Mouse (Mus musculus) heart, embryonic 13.5 days (tissue): ENCODE data around the gene Tmem74b. TPM values are rescaled to one million over a fixed set of nuclear protein-coding genes. Genes with fewer than 3 reads are reported as not detected.
A peak's percentile ranks its signal among the peaks of the same experiment; 100 is the strongest.

Experiments
- ATAC-seq: fragments of 200-750 bp; cut with Nextera tagmentation; 2 replicates; pipeline ENCODE4 v1.8.0; 2017; ENCODE audit warnings: moderate TSS enrichment; ENCODE audit not compliant: insufficient number of reproducible peaks, low FRiP score, low TSS enrichment; ENCODE audit errors: extremely low read depth
- H3K27ac ChIP-seq: fragments of 300-500 bp; sonication (generic); replicated peaks from 2 replicates; pipeline ENCODE4 v1.5.1; 2015; ENCODE audit warnings: moderate library complexity, mild to moderate bottlenecking, inconsistent platforms
- H3K27me3 ChIP-seq: fragments of 300-500 bp; sonication (generic); replicated peaks from 2 replicates; pipeline ENCODE4 v1.6.1; 2015; ENCODE audit warnings: mild to moderate bottlenecking, inconsistent platforms
- H3K36me3 ChIP-seq: fragments of 300-500 bp; sonication (generic); 2 replicates; pipeline ENCODE4 v1.6.1; 2015; ENCODE audit warnings: mild to moderate bottlenecking, inconsistent platforms
- H3K4me1 ChIP-seq: fragments of 300-500 bp; sonication (generic); 2 replicates; pipeline ENCODE4 v1.6.1; 2015; ENCODE audit warnings: inconsistent platforms
- H3K4me2 ChIP-seq: fragments of 300-500 bp; sonication (generic); 2 replicates; pipeline ENCODE4 v1.6.1; 2015; ENCODE audit warnings: inconsistent platforms, mild to moderate bottlenecking, moderate library complexity
- H3K4me3 ChIP-seq: fragments of 300-500 bp; sonication (generic); 2 replicates; pipeline ENCODE4 v1.5.1; 2015; ENCODE audit warnings: moderate library complexity, mild to moderate bottlenecking, inconsistent platforms
- H3K9ac ChIP-seq: fragments of 300-500 bp; sonication (generic); 2 replicates; pipeline ENCODE4 v1.6.1; 2015; ENCODE audit warnings: inconsistent platforms, mild to moderate bottlenecking, moderate library complexity
- H3K9me3 ChIP-seq: fragments of 300-500 bp; sonication (generic); 2 replicates; pipeline ENCODE4 v1.6.1; 2016; ENCODE audit warnings: inconsistent platforms
- WGBS: fragments of 180-500 bp; shearing (Covaris S2); methylation state at CpG from one replicate; pipeline ENCODE4 v1.1.7; 2015; ENCODE audit warnings: mixed read lengths; 5-methylcytosine and 5-hydroxymethylcytosine counted together
- polyA plus RNA-seq: library from polyadenylated mRNA; unstranded; fragments of >200 nt; fragmentation: Nextera tagmentation; extraction: Ambion mirVana; gene quantifications from 2 replicates; pipeline ENCODE4 v1.2.1, GENCODE M21; 2015

Gene Tmem74b
- polyA plus RNA-seq, 1 experiment from 2014 or later: 1.8 TPM

GRCm38 (mm10) chr2:151712647-151713046, 10.8 kb downstream of the Tmem74b start:
- 23% methylated on average over 3 of the region's 3 CpGs for WGBS
- Histone ChIP-seq H3K36me3 (peaks cover 22% of the 10 kb centered on the region), H3K9me3 (no peaks in the 10 kb centered on the region), H3K27me3 (peaks cover 5% of the 10 kb centered on the region; the same call in 1 of the 2 replicates), H3K4me3 (no peak overlapping the region), H3K9ac (no peak overlapping the region), H3K4me1 (no peaks in the 10 kb centered on the region), H3K4me2 (no peak overlapping the region), H3K27ac (no peak overlapping the region)
- ATAC-seq: no peak

DNA sequence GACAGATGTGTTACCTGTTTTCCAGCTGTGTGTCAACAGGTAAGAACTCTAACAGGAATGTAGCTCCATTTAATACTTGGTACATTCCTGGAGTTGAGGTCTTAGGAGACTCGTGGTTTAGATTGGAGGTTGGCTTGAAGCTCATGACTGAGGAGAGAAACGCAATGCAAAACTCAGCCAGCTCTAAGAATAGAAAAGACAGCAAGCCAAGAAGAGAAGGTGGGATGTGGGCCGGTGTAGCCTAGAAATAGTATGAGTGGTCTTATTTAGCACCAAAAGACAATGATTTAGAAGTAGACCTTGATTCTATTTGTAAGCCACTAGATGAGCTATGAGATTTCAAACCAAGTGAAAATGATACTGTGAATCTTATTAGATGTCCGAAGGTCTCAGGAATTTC, 13.7 kb downstream of the Tmem74b start:
- 81% methylated on average over 4 of the region's 4 CpGs for WGBS
- Histone ChIP-seq H3K36me3 (peaks cover 49% of the 10 kb centered on the region), H3K9ac (no peak overlapping the region), H3K4me1 (no peaks in the 10 kb centered on the region), H3K4me2 (no peak overlapping the region), H3K27ac (no peak overlapping the region), H3K9me3 (no peaks in the 10 kb centered on the region), H3K27me3 (no peaks in the 10 kb centered on the region), H3K4me3 (no peak overlapping the region)
- no peak for ATAC-seq

GRCm38 (mm10) chr2:151716318-151717055, 14.7 kb downstream of the Tmem74b start:
- Histone ChIP-seq H3K27ac (no peak overlapping the region), H3K36me3 (peaks cover 58% of the 10 kb centered on the region), H3K4me3 (no peak overlapping the region), H3K27me3 (no peaks in the 10 kb centered on the region), H3K9ac (no peak overlapping the region), H3K4me1 (no peaks in the 10 kb centered on the region), H3K9me3 (no peaks in the 10 kb centered on the region), H3K4me2 (no peak overlapping the region)
- ATAC-seq: no peak
- 71% methylated on average over 2 of the region's 2 CpGs for WGBS

DNA sequence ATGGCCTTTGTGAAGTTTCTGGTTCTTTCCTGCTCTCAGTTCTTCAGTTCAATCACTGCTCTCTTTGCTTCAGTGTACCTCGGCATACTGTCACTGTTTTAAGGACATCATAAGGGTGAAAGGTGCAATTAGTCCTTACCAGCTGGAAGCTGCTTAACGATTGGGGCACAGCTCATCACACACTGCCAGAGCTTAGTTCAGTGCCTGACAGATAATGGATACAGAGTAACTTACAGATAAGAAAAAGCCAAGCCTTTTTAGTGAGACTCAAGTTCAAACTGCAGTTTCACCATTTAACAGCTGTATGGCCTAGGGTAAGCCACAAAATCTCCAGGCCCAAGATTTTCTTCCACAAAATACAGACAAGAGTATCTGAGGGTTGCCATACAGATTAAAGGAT, 22.3 kb downstream of the Tmem74b start:
- Histone ChIP-seq H3K4me3 (no peak overlapping the region), H3K9me3 (0 out of 2 replicates have a peak, but pooled peaks cover 5% of the 10 kb centered on the region), H3K27ac (no peak overlapping the region), H3K4me2 (no peak overlapping the region), H3K36me3 (peaks cover 93% of the 10 kb centered on the region), H3K9ac (no peak overlapping the region), H3K27me3 (no peaks in the 10 kb centered on the region), H3K4me1 (no peaks in the 10 kb centered on the region)
- ATAC-seq: no peak
- 89% methylated on average over 2 of the region's 2 CpGs for WGBS

DNA sequence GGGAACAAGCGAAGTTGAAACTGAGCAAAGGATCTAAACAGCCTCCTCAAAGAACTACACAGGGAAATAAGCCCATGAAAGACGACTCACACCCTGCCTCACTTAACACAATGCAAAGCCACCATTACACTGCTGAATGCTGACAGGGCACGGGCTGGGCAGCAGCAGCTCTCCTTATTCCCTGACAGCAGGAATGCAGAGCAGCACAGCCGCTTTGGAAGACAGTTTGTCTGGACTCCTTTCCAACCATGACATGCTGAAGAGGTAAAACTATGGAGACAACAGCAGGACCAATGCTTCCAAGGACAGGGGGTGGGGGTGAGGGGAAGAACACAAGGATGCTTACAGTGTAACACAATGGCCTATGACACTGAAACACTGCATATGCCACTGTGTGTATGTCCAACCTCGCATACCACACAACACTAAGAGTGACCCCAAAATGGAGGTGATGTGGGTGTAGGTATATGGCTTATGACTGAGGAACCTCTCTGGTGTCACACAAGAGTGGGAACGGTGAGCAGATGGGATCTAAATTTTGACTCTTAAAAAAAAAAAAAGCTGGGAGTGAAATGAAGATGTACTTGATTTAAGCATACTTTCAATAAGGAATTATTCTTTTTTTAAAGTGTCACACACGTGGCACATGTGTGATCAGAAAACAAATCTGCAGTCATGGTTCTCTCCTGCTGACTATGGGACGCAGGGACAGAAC, 31.5 kb downstream of the Tmem74b start:
- H3K4me1 ChIP-seq: no peaks in the 10 kb centered on the region
- no peaks in the 10 kb centered on the region for H3K9me3 ChIP-seq
- 85% methylated on average over 8 of the region's 8 CpGs for WGBS
- no peak for ATAC-seq
- H3K36me3 ChIP-seq: peaks cover 45% of the 10 kb centered on the region
- H3K4me3 ChIP-seq: no peak overlapping the region
- no peak overlapping the region for H3K9ac ChIP-seq
- H3K4me2 ChIP-seq: no peak overlapping the region
- no peaks in the 10 kb centered on the region for H3K27me3 ChIP-seq
- no peak overlapping the region for H3K27ac ChIP-seq

DNA sequence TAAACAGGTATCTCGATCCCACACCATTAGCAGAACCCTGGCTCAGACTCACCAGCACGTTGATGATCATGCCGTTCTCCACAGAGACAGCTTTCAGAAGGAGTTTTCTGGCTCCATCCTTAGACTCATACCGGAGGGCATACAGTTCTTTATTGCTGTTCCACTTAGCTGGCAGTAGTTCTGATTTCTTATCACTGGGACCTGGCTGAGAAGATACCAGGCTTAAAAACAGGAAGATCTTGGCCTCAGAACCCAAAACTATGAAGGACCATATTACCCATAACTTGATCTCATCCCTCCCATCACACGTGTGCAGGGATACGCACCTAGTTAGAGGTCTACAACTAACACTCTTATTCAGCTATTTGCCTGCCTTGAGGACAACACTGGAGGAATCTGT, 33.6 kb downstream of the Tmem74b start:
- no peak overlapping the region for H3K4me3 ChIP-seq
- H3K36me3 ChIP-seq: peaks cover 26% of the 10 kb centered on the region
- H3K4me2 ChIP-seq: no peak overlapping the region
- peaks cover 12% of the 10 kb centered on the region for H3K4me1 ChIP-seq
- no peak overlapping the region for H3K9ac ChIP-seq
- no peaks in the 10 kb centered on the region for H3K27me3 ChIP-seq
- WGBS: 91% methylated on average over 6 of the region's 6 CpGs
- ATAC-seq: no peak
- H3K27ac ChIP-seq: no peak overlapping the region
- no peaks in the 10 kb centered on the region for H3K9me3 ChIP-seq

DNA sequence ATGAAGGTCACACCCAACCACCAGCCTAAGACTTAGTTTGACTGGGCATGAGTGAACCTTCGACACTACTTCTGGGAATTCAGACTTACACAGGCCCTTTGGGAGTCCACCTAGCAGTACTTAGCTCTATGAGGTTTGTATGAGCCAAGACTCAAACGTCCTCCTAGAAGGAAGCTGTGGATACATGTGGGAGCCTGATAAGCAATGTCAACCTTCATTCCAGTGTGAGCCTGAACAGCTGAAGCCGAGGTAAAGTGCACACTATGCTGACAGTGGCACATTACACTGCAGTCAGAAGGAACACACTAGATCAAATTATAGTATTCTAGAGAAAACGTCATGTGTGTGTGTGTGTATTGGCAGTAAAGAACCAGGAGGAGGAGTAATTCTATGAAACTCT, 36.7 kb downstream of the Tmem74b start:
- no peak overlapping the region for H3K4me2 ChIP-seq
- peaks cover 21% of the 10 kb centered on the region for H3K4me1 ChIP-seq

DNA sequence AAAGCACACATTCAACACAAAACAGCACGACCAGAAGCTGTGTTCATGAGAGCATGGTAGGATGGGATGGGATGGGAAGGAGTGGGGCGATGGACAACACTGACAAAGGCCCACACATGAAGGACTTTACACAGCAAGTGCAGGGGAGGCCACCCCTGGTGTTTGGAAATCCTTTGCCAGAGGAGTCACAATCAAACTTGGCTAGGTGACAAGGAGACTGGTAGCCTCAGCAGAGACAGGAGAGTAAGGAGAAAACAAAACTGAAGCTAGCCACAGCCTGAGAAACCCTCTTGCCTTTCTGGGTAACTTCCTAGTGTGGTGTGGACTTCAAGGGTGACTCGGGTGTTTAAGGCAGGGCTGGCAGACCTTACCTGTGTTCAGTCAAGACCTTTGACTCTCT, 37.3 kb downstream of the Tmem74b start:
- peaks cover 21% of the 10 kb centered on the region for H3K4me1 ChIP-seq
- H3K36me3 ChIP-seq: peaks cover 12% of the 10 kb centered on the region
- no peaks in the 10 kb centered on the region for H3K9me3 ChIP-seq
- WGBS: 81% methylated on average over 3 of the region's 3 CpGs
- H3K4me3 ChIP-seq: no peak overlapping the region
- H3K27ac ChIP-seq: no peak overlapping the region
- peak overlapping the region; percentile 94; the same call in 1 of the 2 replicates for H3K4me2 ChIP-seq
- no peaks in the 10 kb centered on the region for H3K27me3 ChIP-seq
- no peak for ATAC-seq
- H3K9ac ChIP-seq: no peak overlapping the region

More for the DNA sequence above, 36.7 kb downstream of the Tmem74b start:
- Histone ChIP-seq H3K27me3 (no peaks in the 10 kb centered on the region), H3K9ac (no peak overlapping the region), H3K36me3 (peaks cover 19% of the 10 kb centered on the region), H3K9me3 (no peaks in the 10 kb centered on the region), H3K27ac (no peak overlapping the region), H3K4me3 (no peak overlapping the region)
- ATAC-seq: no peak
- 68% methylated on average over 4 of the region's 4 CpGs for WGBS

DNA sequence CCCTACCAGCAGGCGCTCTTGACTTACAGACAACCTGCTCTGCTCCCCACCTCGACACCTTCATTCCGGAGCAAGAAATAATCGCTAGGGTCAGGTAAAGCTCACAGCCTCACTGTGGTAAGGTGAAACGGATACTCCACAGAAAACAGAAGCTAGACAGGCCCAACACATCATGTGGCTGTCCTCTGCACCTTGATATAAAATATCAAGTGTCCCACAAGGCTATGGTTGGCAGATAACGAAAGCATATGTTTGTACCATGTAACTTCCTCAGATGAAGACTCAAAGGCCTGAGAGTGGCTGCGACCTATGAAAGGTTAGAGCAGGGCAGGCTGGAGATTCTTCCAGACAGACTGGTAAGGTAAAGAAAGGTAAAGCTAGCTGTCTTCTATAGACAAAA, 37.7 kb downstream of the Tmem74b start:
- H3K9me3 ChIP-seq: no peaks in the 10 kb centered on the region
- H3K4me2 ChIP-seq: peak overlapping the region; percentile 94
- H3K4me3 ChIP-seq: peak overlapping the region; percentile 98
- H3K27me3 ChIP-seq: no peaks in the 10 kb centered on the region; the same call in 1 of the 2 replicates
- no peak overlapping the region; the same call in 1 of the 2 replicates for H3K9ac ChIP-seq
- H3K27ac ChIP-seq: no peak overlapping the region
- peaks cover 21% of the 10 kb centered on the region for H3K4me1 ChIP-seq
- peaks cover 9% of the 10 kb centered on the region; the same call in 1 of the 2 replicates for H3K36me3 ChIP-seq
- WGBS: 84% methylated on average over 7 of the region's 7 CpGs
- ATAC-seq: no peak

DNA sequence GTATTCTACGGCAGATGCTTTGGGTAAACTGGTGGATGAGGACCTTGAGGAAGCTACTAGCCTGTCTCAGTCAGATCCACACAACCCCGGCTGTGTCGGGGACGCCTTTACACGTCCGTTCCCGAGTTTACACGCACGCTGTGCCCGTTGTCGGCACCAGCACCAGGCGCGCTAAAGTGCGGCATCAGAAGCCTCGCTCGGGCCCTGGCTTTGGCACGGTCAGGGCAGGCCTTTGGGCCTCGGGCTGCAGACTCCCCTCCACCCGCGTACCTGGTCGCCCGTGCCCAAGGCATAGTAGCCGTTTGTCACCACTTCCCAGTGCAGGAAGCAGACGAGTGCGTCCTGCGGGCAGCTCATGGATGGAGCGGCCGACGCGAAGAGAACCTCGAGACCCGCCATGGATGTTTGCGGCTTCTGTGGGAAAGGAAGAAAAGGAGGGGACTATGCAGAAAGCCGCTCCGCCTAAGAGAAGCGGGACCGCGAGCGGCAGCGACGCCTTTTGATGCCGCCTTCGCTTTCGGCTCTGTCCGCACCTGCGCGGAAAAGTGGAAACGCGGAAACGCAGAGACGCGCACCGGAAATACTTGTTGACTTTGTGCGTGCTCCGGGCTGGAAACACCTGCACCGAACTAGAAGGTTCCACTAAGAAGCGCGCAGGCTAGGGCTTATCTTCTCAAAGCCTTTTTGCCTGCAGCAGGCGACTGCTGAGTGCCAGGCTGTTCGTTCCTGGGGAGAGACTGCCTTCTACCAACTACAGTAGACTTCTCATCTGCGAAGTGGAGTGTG, 39.1 kb downstream of the Tmem74b start:
- Histone ChIP-seq H3K4me2 (peak overlapping the region; percentile 94), H3K4me1 (peaks cover 21% of the 10 kb centered on the region), H3K9me3 (no peaks in the 10 kb centered on the region), H3K27me3 (peaks cover 5% of the 10 kb centered on the region; the same call in 1 of the 2 replicates), H3K27ac (peak overlapping the region; percentile 66), H3K9ac (peak overlapping the region; percentile 94), H3K4me3 (peak overlapping the region; percentile 98), H3K36me3 (0 out of 2 replicates have a peak, but pooled peaks cover 2% of the 10 kb centered on the region)
- peak; percentile 70; the same call in 1 of the 2 replicates for ATAC-seq
- under 1% methylated on average over 61 of the region's 61 CpGs for WGBS

GRCm38 (mm10) chr2:151742084-151742483, 40.3 kb downstream of the Tmem74b start:
- Histone ChIP-seq H3K9ac (no peak overlapping the region), H3K36me3 (0 out of 2 replicates have a peak, but pooled peaks cover 2% of the 10 kb centered on the region), H3K27ac (no peak overlapping the region), H3K4me3 (no peak overlapping the region), H3K27me3 (peaks cover 7% of the 10 kb centered on the region; the same call in 1 of the 2 replicates), H3K9me3 (no peaks in the 10 kb centered on the region), H3K4me1 (peaks cover 21% of the 10 kb centered on the region), H3K4me2 (no peak overlapping the region)
- WGBS: 90% methylated on average over 1 of the region's 1 CpGs
- ATAC-seq: no peak
